Mouse (Mus musculus): ENCODE measurements around the gene Lipc. TPM values are rescaled to one million over a fixed set of nuclear protein-coding genes. Genes with fewer than 3 reads are reported as not detected.

Lipc gene
- total and polyA plus RNA-seq, 3 experiments: 0.11 TPM; not detected in 2

- no peak overlapping the region for H3K4me3 ChIP-seq (ENCODE audit: low read depth, low read length)
- TF ChIP-seq POLR2AphosphoS5 (IDR thresholded peaks at IDR 0.05; ENCODE audit: insufficient replicate concordance, low read depth, low read length) (no peak), CTCF (IDR thresholded peaks at IDR 0.05; ENCODE audit: low read depth, low read length) (no peak), GATA1 (IDR thresholded peaks at IDR 0.05; ENCODE audit: borderline replicate concordance, low read length) (no peak), GATA2 (IDR thresholded peaks at IDR 0.05; ENCODE audit: borderline replicate concordance, low read depth, low read length) (no peak), TAL1 (conservative IDR thresholded peaks at IDR 0.05; ENCODE audit: low read depth, low read length) (no peak)
- H3K4me1 ChIP-seq (ENCODE audit: insufficient read depth, low read depth, low read length): peaks cover 2% of the 10 kb centered on the region; the same call in 1 of the 2 replicates
- ATAC-seq (ENCODE audit: extremely low read depth, insufficient number of reproducible peaks, low FRiP score, poor library complexity, severe bottlenecking) (no peak), DNase-seq (ENCODE audit: low spot score) (no peak)
- peaks cover 27% of the 10 kb centered on the region for H3K27me3 ChIP-seq (ENCODE audit: insufficient read depth, low read length)
- H3K9me3 ChIP-seq (replicated peaks): no peaks in the 10 kb centered on the region
- no peaks in the 10 kb centered on the region for H3K36me3 ChIP-seq (replicated peaks)
Observed at GRCm38 (mm10) chr9:70938134-70938533, 13.9 kb downstream of the Lipc start.

GRCm38 (mm10) chr9:70934587-70935295, 17.3 kb downstream of the Lipc start:
- Histone ChIP-seq H3K4me1 (ENCODE audit: insufficient read depth, low read depth, low read length) (peaks cover 11% of the 10 kb centered on the region), H3K27me3 (ENCODE audit: insufficient read depth, low read length) (peaks cover 17% of the 10 kb centered on the region; the same call in 1 of the 2 replicates), H3K9me3 (replicated peaks) (no peaks in the 10 kb centered on the region), H3K36me3 (replicated peaks) (no peaks in the 10 kb centered on the region), H3K4me3 (ENCODE audit: low read depth, low read length) (no peak overlapping the region)
- TF ChIP-seq GATA1 (IDR thresholded peaks at IDR 0.05; ENCODE audit: borderline replicate concordance, low read length) (no peak), POLR2AphosphoS5 (IDR thresholded peaks at IDR 0.05; ENCODE audit: insufficient replicate concordance, low read depth, low read length) (no peak), CTCF (IDR thresholded peaks at IDR 0.05; ENCODE audit: low read depth, low read length) (no peak), GATA2 (IDR thresholded peaks at IDR 0.05; ENCODE audit: borderline replicate concordance, low read depth, low read length) (no peak), TAL1 (conservative IDR thresholded peaks at IDR 0.05; ENCODE audit: low read depth, low read length) (no peak)
- no peak for ATAC-seq (ENCODE audit: extremely low read depth, insufficient number of reproducible peaks, low FRiP score, poor library complexity, severe bottlenecking)
- DNase-seq (ENCODE audit: low spot score): no peak

GRCm38 (mm10) chr9:70930641-70931020, 21.4 kb downstream of the Lipc start:
- TF ChIP-seq GATA2 (IDR thresholded peaks at IDR 0.05; ENCODE audit: borderline replicate concordance, low read depth, low read length): no peak
- TF ChIP-seq TAL1 (conservative IDR thresholded peaks at IDR 0.05; ENCODE audit: low read depth, low read length): no peak
- TF ChIP-seq GATA1 (IDR thresholded peaks at IDR 0.05; ENCODE audit: borderline replicate concordance, low read length): no peak
- no peak for TF ChIP-seq CTCF (IDR thresholded peaks at IDR 0.05; ENCODE audit: low read depth, low read length)
- no peak for TF ChIP-seq POLR2AphosphoS5 (IDR thresholded peaks at IDR 0.05; ENCODE audit: insufficient replicate concordance, low read depth, low read length)
- DNase-seq (ENCODE audit: low spot score) (no peak), ATAC-seq (ENCODE audit: extremely low read depth, insufficient number of reproducible peaks, low FRiP score, poor library complexity, severe bottlenecking) (no peak)
- Histone ChIP-seq H3K36me3 (replicated peaks) (no peaks in the 10 kb centered on the region), H3K4me1 (ENCODE audit: insufficient read depth, low read depth, low read length) (peaks cover 51% of the 10 kb centered on the region), H3K27me3 (ENCODE audit: insufficient read depth, low read length) (0 out of 2 replicates have a peak, but pooled peaks cover 6% of the 10 kb centered on the region), H3K9me3 (replicated peaks) (no peaks in the 10 kb centered on the region), H3K4me3 (ENCODE audit: low read depth, low read length) (no peak overlapping the region)

- H3K9me3 ChIP-seq (replicated peaks): no peaks in the 10 kb centered on the region
- DNase-seq (ENCODE audit: low spot score): peak; percentile 60
- H3K4me3 ChIP-seq (ENCODE audit: low read depth, low read length): no peak overlapping the region
- ATAC-seq (ENCODE audit: extremely low read depth, insufficient number of reproducible peaks, low FRiP score, poor library complexity, severe bottlenecking): no peak
- H3K36me3 ChIP-seq (replicated peaks): no peaks in the 10 kb centered on the region
- TF ChIP-seq CTCF (IDR thresholded peaks at IDR 0.05; ENCODE audit: low read depth, low read length) (peak; percentile 69; the same call in 1 of the 2 replicates), POLR2AphosphoS5 (IDR thresholded peaks at IDR 0.05; ENCODE audit: insufficient replicate concordance, low read depth, low read length) (no peak)
- H3K27me3 ChIP-seq (ENCODE audit: insufficient read depth, low read length): 0 out of 2 replicates have a peak, but pooled peaks cover 1% of the 10 kb centered on the region
- peaks cover 56% of the 10 kb centered on the region for H3K4me1 ChIP-seq (ENCODE audit: insufficient read depth, low read depth, low read length)
Observed at GRCm38 (mm10) chr9:70929840-70930640, 22.0 kb downstream of the Lipc start.

GRCm38 (mm10) chr9:70928472-70928871, 23.6 kb downstream of the Lipc start:
- peaks cover 71% of the 10 kb centered on the region for H3K4me1 ChIP-seq (ENCODE audit: insufficient read depth, low read depth, low read length)

GRCm38 (mm10) chr9:70927701-70928100, 24.3 kb downstream of the Lipc start:
- no peak for DNase-seq (ENCODE audit: low spot score)

More at GRCm38 (mm10) chr9:70928472-70928871, 23.6 kb downstream of the Lipc start:
- Histone ChIP-seq H3K27me3 (ENCODE audit: insufficient read depth, low read length) (no peaks in the 10 kb centered on the region), H3K9me3 (replicated peaks) (no peaks in the 10 kb centered on the region), H3K36me3 (replicated peaks) (no peaks in the 10 kb centered on the region), H3K4me3 (ENCODE audit: low read depth, low read length) (no peak overlapping the region; the same call in 1 of the 2 replicates)
- no peak for DNase-seq (ENCODE audit: low spot score)
- ATAC-seq (ENCODE audit: extremely low read depth, insufficient number of reproducible peaks, low FRiP score, poor library complexity, severe bottlenecking): no peak
- TF ChIP-seq CTCF (IDR thresholded peaks at IDR 0.05; ENCODE audit: low read depth, low read length) (no peak), POLR2AphosphoS5 (IDR thresholded peaks at IDR 0.05; ENCODE audit: insufficient replicate concordance, low read depth, low read length) (no peak), TAL1 (conservative IDR thresholded peaks at IDR 0.05; ENCODE audit: low read depth, low read length) (peak; percentile 28; the same call in 1 of the 2 replicates), GATA2 (IDR thresholded peaks at IDR 0.05; ENCODE audit: borderline replicate concordance, low read depth, low read length) (no peak), GATA1 (IDR thresholded peaks at IDR 0.05; ENCODE audit: borderline replicate concordance, low read length) (no peak)

More at GRCm38 (mm10) chr9:70927701-70928100, 24.3 kb downstream of the Lipc start:
- Histone ChIP-seq H3K4me1 (ENCODE audit: insufficient read depth, low read depth, low read length) (peaks cover 79% of the 10 kb centered on the region), H3K36me3 (replicated peaks) (no peaks in the 10 kb centered on the region), H3K9me3 (replicated peaks) (no peaks in the 10 kb centered on the region), H3K4me3 (ENCODE audit: low read depth, low read length) (no peak overlapping the region; the same call in 1 of the 2 replicates), H3K27me3 (ENCODE audit: insufficient read depth, low read length) (no peaks in the 10 kb centered on the region)
- ATAC-seq (ENCODE audit: extremely low read depth, insufficient number of reproducible peaks, low FRiP score, poor library complexity, severe bottlenecking): no peak
- TF ChIP-seq GATA1 (IDR thresholded peaks at IDR 0.05; ENCODE audit: borderline replicate concordance, low read length) (no peak), TAL1 (conservative IDR thresholded peaks at IDR 0.05; ENCODE audit: low read depth, low read length) (no peak), CTCF (IDR thresholded peaks at IDR 0.05; ENCODE audit: low read depth, low read length) (no peak), POLR2AphosphoS5 (IDR thresholded peaks at IDR 0.05; ENCODE audit: insufficient replicate concordance, low read depth, low read length) (no peak), GATA2 (IDR thresholded peaks at IDR 0.05; ENCODE audit: borderline replicate concordance, low read depth, low read length) (no peak)
